ENCODE assay signal across 19 mouse cellular contexts in the genomic region with DNA sequence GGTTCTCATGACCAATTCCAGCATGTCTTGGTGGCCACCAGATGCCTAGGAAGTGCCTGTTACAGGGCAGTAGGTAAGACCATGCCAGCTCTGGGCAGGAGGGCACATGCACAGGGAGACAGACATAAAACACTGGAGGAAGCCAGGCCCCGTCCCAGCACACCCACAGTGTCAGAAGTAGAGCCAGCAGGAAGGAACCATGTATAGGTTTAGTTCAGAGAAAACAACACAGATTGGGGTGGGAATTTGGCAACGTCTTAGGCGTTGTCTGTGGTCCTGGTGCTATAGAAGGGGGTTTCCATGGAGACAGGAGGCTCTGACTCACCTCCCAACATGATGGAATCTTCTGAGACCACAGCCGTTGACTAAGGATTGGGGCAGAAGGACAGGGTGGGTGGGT. TPM values are rescaled to one million over a fixed set of nuclear protein-coding genes. Genes with fewer than 3 reads are reported as not detected.
A peak's percentile ranks its signal among the peaks of the same experiment; 100 is the strongest.
DNase-seq lines count a peak whose midpoint lies in the region; ATAC-seq lines count a peak whose summit lies in the region.
"Had no signal": no experiment of that assay in that cellular context is flagged by ENCODE, and none has a peak within 500 bp of the region (broad histone marks: within the 10 kb centered on the region; RNA-seq: fewer than 3 reads in every experiment).

No protein-coding gene starts in this region.

- H3K9ac ChIP-seq in heart, embryonic 11.5 days (ENCODE audit: low read depth, low read length) = no peak overlapping the region
- H3K9ac ChIP-seq: hindbrain, embryonic 15.5 days; intestine, embryonic 15.5 days; kidney, embryonic 15.5 days; limb, embryonic 15.5 days; liver, embryonic 15.5 days; neural tube, embryonic 12.5 days; stomach, embryonic 15.5 days had no signal

- peaks cover 3% of the 10 kb centered on the region for H3K4me1 ChIP-seq in heart, embryonic 11.5 days (ENCODE audit: control insufficient read depth, insufficient read depth, low read length)
- H3K4me1 ChIP-seq: heart, embryonic 10.5 days; neural tube, embryonic 12.5 days had no signal

- WGBS in heart, embryonic 11.5 days (ENCODE audit: insufficient replicate concordance) = 56% methylated on average over 4 of the region's 4 CpGs

- peak; percentile 87 for DNase-seq in heart, adult 11 months
- DNase-seq in right cerebral cortex, adult 2 months (ENCODE audit: low spot score in 2 of 2) = peak; percentile 43
- no peak for DNase-seq in right cerebral cortex, postnatal 4 days
- DNase-seq in brain, adult 2 months (ENCODE audit: low read depth, low spot score) = peak; percentile 91
- DNase-seq in right cerebral cortex, postnatal 36 days (ENCODE audit: low spot score in 2 of 2) = peak; percentile 28 to 32
- DNase-seq in yolk sac, embryonic 10.5 days (ENCODE audit: low spot score) = no peak
- no peak for DNase-seq in neural tube, embryonic 10.5 days (ENCODE audit: extremely low spot score, low spot score)

- no peaks in the 10 kb centered on the region for H3K36me3 ChIP-seq in heart, embryonic 11.5 days (ENCODE audit: control insufficient read depth, insufficient read depth, low read length)
- H3K36me3 ChIP-seq: forebrain, embryonic 10.5 days; heart, embryonic 10.5 days; hindbrain, embryonic 15.5 days; intestine, embryonic 15.5 days; kidney, embryonic 15.5 days; limb, embryonic 15.5 days; liver, embryonic 15.5 days; neural tube, embryonic 12.5 days; stomach, embryonic 15.5 days had no signal

- H3K4me2 ChIP-seq in heart, embryonic 11.5 days = no peak overlapping the region
- H3K4me2 ChIP-seq: hindbrain, embryonic 15.5 days; intestine, embryonic 15.5 days; kidney, embryonic 15.5 days; limb, embryonic 15.5 days; liver, embryonic 15.5 days; midbrain, embryonic 11.5 days; neural tube, embryonic 12.5 days; stomach, embryonic 15.5 days had no signal

- H3K27me3 ChIP-seq in heart, embryonic 11.5 days (ENCODE audit: control insufficient read depth, insufficient read depth, low read length) = peaks cover 13% of the 10 kb centered on the region
- H3K27me3 ChIP-seq: hindbrain, embryonic 15.5 days; intestine, embryonic 15.5 days had no signal

- no peak overlapping the region for H3K27ac ChIP-seq in heart, embryonic 11.5 days (ENCODE audit: low read depth, low read length)
- H3K27ac ChIP-seq: forebrain, embryonic 10.5 days; heart, embryonic 10.5 days; hindbrain, embryonic 15.5 days; intestine, embryonic 15.5 days; kidney, embryonic 15.5 days; limb, embryonic 15.5 days; liver, embryonic 15.5 days; neural tube, embryonic 12.5 days; stomach, embryonic 15.5 days had no signal

- no peaks in the 10 kb centered on the region for H3K9me3 ChIP-seq in heart, embryonic 11.5 days (replicated peaks; ENCODE audit: control insufficient read depth, low read length)
- H3K9me3 ChIP-seq: forebrain, embryonic 10.5 days; heart, embryonic 10.5 days; hindbrain, embryonic 15.5 days; intestine, embryonic 15.5 days; kidney, embryonic 15.5 days; limb, embryonic 15.5 days; liver, embryonic 15.5 days; neural tube, embryonic 12.5 days; stomach, embryonic 15.5 days had no signal

- no peak overlapping the region for H3K4me3 ChIP-seq in heart, embryonic 11.5 days (ENCODE audit: low read depth, low read length)
- H3K4me3 ChIP-seq: forebrain, embryonic 10.5 days; heart, embryonic 10.5 days; hindbrain, embryonic 15.5 days; intestine, embryonic 15.5 days; kidney, embryonic 15.5 days; limb, embryonic 15.5 days; liver, embryonic 15.5 days; neural tube, embryonic 12.5 days; stomach, embryonic 15.5 days had no signal

- ATAC-seq in heart, embryonic 11.5 days (replicated peaks; ENCODE audit: insufficient number of reproducible peaks, low FRiP score, low TSS enrichment) = no peak
- ATAC-seq: intestine, embryonic 15.5 days; lung, postnatal 0 days had no signal

RNA-seq across cellular contexts. Expression of gene Pkp1, which starts 27.2 kb away (rescaled TPM):
- polyA plus RNA-seq in heart, embryonic 11.5 days (2014; fragmentation: Nextera tagmentation; extraction: Ambion mirVana) = 0.03 TPM in 1 of 2 replicates, not detected in the other
- polyA plus RNA-seq: liver, embryonic 15.5 days had no signal

RNA-seq across cellular contexts. Expression of gene Igfn1, which starts 59.9 kb away (rescaled TPM):
- 0.04 TPM in 1 of 2 replicates, not detected in the other for polyA plus RNA-seq in heart, embryonic 11.5 days (2014; fragmentation: Nextera tagmentation; extraction: Ambion mirVana)
- polyA plus RNA-seq: forebrain, embryonic 10.5 days; heart, embryonic 10.5 days; intestine, embryonic 15.5 days; liver, embryonic 15.5 days; lung, postnatal 0 days; neural tube, embryonic 12.5 days had no signal

Comparison
In these comparisons a context has a peak if more than half of its experiments do, and no peak if none do; other contexts are left out.
1. DNase-seq: peak in heart, adult 11 months (single experiment), right cerebral cortex, adult 2 months (2 of 2), brain, adult 2 months (single experiment) and right cerebral cortex, postnatal 36 days (2 of 2); none in right cerebral cortex, postnatal 4 days (single experiment), yolk sac, embryonic 10.5 days (single experiment) and neural tube, embryonic 10.5 days (single experiment).